Mouse (Mus musculus) mouse embryonic stem cell (cell line): ENCODE results near the gene Olfr222.
"Not testable (repeated sequence)": the region's sequence is repeated elsewhere in the genome, so short reads cannot be mapped to it uniquely, and the experiment has no call there.

Experiments
- in situ Hi-C, 2 experiments: fragments of 300-500 bp; cut with MboI; formaldehyde crosslinking; loops; 1 replicate in 1 of 2; 3 replicates in 1 of 2; pipeline ENCODE4 v1.14.3; 2019 to 2020; ENCODE audit warnings: low sequenced_read_pairs in 2 of 2, low pct_unique_long_range_greater_than_20kb in 1 of 2, mixed read lengths in 1 of 2; ENCODE audit not compliant: unreplicated experiment in 1 of 2

Gene Olfr222

DNA sequence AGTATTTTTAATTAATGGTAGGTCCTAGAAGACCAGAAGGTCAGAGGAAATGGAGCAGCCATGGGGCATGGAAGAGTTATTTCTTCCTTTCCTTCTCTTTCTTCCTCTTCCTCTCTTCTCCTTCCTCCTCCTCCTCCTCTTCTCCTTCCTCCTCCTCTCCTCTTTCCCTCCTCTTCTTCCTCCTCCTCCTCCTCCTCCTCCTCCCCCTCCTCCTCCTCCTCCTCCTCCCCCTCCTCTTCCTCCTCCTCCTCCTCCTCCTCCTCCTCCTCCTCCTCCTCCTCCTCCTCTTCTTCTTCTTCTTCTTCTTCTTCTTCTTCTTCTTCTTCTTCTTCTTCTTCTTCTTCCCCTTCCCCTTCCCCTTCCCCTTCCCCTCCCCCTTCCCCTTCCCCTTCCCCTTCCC, at the start of gene Olfr222:
Gene Olfr222, minus strand, starts transcription at position 101 of the 400 bp plus-strand sequence.
- in situ Hi-C loops, result not testable (repeated sequence)

DNA sequence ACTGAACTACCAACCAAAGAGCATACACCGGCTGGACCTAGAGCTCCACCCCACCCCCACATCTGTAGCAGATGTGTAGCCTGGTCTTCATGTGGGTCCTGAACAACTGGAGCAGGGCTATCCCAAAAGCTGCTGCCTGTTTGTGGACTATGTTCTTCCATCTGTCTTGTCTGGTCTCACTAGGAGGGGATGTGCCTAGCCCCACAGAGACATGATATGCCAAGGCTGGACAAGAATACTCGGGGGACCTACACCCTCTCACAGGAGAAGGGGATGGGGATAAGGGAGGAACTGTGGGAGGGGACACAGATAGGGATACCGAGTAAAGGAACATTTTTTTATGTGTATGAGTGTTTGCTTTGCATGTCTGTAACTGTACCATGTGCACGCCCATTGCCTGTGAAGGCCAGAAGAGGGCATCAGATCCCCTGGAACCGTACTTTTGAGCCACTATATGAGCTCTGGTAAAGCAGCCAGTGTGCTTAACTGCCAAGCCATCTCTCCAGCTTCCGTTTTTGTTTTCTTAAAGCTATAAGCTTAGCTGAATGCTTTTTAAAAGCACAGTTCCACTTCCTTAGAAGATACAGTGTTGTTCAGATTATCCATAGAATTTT, 48.1 kb upstream of the Olfr222 start:
- in situ Hi-C loops, result loop anchor here in 1 of 2 experiments (10.0 kb wide), 1 partner anchor 161 kb away; the partner anchor contains the start of gene Pld6

DNA sequence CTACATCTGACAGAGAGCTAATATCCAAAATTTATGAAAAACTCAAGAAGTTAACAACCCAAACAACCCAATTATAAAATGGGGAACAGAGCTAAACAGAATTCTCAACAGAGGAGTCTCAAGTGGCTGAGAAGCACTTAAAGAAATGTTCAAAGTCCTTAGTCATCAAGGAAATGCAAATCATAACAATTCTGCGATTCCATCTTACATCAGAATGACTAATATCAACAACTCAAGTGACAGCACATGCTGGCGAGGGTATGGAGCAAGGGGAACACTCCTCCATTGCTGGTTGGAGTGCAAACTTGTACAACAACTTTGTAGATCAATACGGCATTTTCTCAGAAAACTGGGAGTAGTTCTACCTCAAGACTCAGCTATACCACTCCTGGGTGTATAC, 46.2 kb upstream of the Olfr222 start:
- in situ Hi-C loops, result loop anchor here in 1 of 2 experiments (10.0 kb wide), 1 partner anchor 163 kb away; the partner anchor contains the start of gene Pld6

DNA sequence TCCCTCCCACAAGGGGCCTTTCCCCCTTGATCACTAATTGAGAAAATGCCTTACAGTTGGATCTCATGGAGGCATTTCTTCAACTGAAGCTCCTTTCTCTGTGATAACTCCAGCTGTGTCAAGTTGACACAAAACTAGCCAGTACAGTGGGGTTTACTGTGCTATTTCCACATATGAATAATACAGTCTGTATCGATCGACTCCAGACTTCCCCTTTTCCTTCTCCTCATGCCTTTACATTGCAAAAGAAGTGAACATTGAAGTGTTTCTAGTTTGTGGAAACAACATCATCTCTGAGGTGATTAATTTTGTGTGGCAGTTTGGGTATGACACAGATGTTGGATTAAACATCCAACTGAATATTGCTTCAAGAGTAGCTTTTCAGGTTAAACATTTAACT, 41.0 kb upstream of the Olfr222 start:
- in situ Hi-C loops, result not testable (repeated sequence)

DNA sequence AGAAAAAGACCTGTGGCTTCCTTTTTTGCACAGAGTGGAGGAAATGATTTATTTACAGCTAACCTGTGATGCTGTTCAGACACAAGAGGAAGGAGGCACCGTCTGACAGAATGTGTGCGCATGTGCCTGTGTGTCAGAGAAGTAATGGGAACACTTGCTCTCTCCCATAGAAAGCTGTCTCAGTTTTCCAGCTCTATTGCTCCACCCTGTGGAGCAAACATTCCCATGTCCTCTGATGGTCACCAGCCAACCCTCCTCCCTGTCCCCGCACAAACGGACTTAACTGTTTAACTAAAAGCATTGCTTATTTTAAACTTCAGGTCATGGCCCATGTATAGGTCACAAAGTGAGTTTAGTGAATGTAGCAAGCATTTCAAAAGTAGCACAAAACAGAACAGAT, 38.1 kb upstream of the Olfr222 start:
- in situ Hi-C loops, result no loop called here

DNA sequence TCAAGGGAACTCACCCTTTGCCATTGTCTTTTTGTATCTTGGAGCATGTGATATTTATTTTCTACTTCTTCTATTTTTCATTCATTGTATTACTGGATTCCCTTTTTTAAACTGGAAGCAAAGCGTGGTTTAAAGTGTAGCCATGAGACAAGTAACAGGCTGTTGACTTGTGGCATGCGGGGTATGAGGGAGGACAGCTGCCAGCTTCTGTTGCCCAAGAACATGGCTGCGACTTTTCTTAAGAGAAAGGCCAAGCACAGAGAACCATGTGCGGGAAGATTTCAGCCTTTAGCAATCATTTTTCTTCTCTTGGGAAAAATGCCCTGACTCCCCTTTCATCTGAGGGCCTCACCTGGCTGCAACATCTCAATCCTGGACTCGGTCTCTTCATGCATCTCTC, 35.6 kb upstream of the Olfr222 start:
- in situ Hi-C loops, result no loop called here

DNA sequence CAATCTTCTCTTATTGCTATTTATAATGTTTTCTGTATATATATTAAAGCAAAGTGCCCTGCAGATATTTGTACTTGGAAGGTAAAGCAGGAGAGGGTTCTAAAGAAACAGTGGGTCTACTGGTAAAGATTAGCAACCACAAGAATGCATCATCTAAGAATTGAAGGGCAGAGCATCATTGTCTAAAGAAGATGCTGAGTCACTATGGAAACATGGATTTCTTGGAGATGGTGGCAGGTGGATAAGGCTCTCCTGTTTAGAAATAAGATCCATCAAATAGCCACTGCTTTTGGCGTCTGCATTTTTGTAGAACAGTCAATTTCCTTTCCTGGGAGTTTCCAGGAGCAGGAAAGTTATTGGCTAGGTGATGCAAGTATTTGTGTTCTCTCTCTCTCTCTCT, 26.3 kb upstream of the Olfr222 start:
- in situ Hi-C loops, result no loop called here

DNA sequence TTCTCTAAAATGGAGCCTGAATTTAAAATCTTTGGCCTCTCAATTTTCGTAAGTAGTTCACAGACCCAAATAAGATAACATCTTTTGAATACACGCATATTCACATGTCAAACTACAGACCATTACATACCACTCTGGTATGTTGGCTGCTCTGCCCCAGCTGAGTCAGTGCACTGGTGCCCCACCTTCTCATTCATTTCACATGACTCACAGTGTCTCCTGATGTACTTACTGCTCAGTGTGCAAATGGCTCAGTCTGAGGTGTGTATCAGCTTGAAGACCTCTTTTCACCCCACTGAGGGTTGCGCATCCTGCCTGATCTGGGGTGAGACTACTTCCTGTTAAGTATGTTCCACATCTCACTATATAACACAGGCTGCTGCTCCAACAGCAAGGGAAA, 24.8 kb upstream of the Olfr222 start:
- in situ Hi-C loops, result no loop called here

DNA sequence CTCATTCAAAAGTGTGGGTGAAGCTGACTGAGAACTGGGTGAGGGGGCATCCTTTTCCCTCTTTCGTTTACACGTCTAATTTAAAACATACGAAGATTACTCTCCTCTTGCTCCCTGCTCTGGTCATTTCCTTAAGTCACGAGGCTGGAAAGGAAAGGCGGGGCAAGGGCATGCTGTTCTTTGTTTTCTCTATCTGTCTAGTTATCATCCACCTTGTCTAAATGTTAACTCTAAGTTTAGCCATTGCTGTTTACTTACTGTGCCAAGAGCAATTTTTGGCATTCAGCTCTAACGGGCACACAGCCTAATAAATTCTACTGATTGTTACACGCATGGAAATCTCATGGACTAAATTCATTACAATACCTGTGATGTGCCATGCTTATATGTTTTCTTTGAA, 23.2 kb upstream of the Olfr222 start:
- in situ Hi-C loops, result no loop called here

DNA sequence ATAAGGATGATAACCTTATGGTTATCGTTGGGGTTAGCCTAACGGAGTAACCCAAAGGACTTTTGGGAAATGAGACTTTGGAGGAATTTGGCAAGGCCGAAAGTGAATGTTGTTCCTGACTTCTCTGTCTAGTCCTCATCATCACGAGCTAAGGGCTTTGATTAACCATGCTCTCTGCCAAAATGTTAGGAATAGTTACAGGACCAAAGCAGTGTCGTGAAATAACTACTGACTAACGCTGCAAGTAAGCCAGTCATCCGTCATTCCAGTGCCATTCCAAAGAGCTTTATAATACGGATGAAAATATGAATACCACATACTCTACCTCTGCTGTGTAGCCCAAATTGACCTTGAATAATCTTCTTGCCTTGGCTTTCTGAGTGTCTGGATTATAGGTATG, 20.9 kb upstream of the Olfr222 start:
- in situ Hi-C loops, result no loop called here

DNA sequence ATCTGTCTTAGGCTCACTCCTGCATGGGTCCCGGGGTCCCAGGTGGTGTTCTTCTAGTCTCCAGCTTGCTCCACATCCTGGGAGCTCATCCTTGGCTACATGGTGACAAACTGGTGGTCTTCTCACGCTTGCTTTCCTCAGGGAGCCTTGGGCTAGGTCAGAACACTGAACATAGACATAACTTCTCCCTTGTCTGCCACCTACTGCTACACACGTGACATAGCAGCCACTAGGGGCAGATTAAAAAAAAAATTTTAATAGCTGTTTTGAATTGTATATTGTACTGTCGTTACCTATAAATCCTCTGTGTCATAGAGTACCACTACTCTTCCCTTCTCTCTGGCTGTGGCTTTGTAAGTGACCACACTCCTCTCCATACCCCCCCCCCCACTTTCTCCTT, 20.1 kb upstream of the Olfr222 start:
- in situ Hi-C loops, result no loop called here

DNA sequence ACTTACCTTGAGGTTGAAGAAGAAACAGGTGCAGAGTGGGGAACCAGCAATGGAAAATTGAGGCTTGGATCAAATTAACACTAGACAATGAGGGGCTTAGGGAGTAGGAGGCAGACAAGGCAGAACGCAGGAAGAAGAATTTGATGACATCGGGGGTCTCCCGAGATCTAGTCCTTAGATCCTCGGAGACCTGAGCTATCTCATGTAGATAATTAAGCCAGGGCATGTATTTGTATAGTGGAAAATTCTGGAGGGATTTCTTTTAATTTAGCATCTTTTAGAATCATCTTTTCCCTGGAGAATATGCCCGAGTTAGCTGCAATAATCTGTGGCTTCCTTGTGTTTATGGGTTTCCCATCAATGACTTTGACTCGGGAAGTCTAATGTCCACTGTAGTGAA, 17.2 kb upstream of the Olfr222 start, which contains the start of gene Olfr223:
Gene Olfr223, minus strand, starts transcription at position 101 of the 400 bp plus-strand sequence.
- in situ Hi-C loops, result no loop called here

DNA sequence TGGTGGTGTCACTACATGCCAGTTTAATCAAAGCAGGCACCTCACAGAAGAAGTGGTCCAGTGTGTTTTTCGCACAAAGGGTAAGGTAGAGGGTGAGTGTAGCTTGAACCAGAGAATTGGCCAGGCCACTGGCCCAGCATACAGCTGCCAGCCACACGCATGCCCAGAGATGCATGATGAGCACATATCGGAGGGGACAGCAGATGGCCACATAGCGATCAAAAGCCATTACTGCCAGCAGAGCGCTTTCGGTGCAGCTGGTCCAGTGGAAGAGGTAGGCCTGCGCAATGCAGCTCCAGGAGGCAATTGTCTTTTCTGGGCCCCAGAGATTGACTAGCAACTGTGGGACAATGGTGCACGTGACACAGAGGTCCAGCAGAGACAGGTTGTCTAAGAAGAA, 13.5 kb upstream of the Olfr222 start:
- in situ Hi-C loops, result no loop called here

DNA sequence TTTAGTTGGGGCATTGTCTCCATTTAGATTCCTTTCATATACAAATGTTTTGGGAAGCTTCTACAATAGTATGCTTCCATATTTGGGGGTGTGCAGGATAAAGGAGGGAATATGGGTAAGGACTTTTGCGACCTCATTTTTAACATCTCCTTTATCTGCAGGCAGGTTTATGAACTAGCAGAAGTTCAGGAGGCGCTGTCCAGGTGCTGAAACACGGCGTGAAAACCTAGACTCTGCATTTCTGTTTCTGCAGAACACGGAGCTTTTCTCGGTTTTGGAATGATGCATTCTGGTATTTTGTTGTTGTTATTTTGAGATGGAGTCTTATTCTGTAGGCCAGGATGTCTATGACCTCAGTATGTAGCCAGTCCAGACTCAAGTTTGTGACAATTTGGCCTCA, 8.5 kb upstream of the Olfr222 start:
- in situ Hi-C loops, result no loop called here

DNA sequence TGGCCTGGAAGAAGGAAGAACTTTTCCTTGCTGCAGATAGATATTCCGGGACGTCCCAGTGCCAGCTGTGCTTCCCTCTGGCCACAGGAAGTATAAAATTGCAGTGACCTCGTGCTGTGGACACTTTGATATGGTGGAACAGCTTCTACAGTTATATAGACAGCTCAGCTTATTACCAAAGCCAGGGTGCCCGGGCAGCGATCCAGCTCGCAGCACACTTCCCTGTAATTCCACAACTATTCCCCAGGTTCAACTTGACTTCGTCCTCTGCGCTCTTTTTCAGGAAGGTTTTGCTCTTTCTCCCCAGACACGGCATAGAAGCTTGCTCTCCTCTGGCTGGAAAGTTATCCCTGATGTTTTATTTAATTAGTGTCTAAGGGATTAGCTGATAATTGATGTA, 309 bp downstream of the Olfr222 start:
- in situ Hi-C loops, result no loop called here

DNA sequence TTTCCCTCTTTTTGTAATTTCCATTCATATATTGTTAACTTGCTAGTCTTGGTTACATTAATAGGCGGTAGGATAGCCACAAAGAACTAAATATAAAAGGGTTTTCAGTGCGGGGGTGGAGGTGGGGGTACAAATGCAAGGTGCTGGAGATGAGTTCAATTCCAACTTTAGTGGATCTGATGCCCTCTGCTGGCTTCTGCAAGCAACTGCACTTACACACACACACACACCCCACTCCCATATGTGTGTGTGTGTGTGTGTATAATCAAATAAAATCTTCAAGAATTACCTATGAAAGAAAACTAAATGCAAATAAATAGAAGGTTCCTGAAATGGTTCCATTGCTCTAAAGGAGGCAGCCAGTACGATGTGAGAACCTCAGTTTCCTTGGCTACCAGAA, 6.7 kb downstream of the Olfr222 start:
- in situ Hi-C loops, result no loop called here

DNA sequence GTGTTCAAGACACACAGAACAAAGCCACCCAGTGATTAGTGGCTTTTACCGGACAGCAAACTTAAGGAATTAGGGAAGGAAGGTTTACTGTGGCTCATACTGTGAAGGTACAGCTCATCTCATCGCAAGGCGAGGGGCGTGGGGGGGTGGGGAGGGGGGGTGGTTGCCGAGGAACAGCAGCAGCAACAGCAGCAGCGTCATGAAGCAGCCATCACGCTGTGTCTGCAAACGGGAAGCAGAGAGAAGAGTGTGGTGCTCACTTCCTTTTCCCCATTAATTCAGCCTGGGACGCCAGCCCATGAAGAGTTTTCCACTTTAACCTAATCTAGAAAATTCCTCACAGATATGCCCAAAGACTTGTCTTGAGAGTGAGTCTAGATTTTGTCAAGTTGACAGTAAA, 13.2 kb downstream of the Olfr222 start:
- in situ Hi-C loops, result no loop called here

DNA sequence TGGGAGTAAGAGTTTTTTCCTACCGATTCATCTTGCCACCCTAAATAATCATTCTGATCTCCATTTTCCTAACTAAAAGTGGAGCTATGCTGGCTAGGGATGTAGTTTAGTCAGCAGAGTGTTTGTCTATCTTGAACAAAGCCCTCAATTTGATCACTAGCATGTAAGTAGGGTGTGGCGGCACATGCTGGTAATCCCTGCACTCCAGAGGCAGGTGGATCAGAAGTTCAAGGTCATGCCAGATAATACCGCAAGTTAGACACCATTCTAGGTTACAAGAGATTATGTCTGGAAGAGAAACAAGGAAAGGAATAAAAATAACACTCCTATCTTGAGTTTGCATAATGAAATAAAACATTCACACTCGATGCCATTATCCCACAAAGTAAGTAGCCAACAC, 13.7 kb downstream of the Olfr222 start:
- in situ Hi-C loops, result no loop called here

DNA sequence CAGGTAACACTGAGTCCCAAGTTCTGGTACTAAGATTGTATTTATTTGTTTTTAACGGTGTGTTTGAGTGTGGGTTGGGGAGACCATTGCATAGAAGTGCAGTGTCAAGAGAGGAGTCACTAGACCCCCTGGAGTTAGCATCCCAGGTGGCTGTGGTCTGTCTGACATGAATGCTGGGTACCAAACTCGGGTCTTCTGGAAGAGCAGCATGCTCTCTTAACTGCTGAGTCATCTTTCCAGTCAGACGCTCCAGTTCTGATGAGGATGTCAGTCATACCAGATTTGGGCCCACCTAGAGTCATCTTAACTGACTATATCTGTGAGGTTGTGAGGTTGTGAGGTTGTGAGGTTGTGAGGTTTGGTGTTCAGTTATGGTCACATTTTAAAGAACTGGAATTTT, 15.1 kb downstream of the Olfr222 start:
- in situ Hi-C loops, result no loop called here

DNA sequence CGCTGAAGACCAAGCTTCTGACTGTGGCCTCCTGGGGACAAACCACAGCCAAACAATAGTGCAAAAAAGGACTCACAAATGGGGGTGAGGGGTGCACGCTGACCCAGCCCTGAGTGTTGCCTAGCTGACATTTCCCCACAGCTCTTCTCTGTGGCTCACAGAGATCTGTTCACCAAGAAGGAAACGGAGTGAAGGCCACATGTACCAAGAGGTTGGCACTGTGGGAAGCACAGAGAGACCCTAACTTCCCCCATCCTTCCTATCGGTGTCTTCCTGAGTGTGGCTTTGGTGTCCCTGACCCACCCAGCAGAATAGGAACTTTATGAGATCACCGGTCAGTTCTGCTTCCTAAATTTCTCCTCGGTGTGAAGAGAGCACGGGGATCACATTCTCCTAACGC, 21.5 kb downstream of the Olfr222 start:
- in situ Hi-C loops, result no loop called here

DNA sequence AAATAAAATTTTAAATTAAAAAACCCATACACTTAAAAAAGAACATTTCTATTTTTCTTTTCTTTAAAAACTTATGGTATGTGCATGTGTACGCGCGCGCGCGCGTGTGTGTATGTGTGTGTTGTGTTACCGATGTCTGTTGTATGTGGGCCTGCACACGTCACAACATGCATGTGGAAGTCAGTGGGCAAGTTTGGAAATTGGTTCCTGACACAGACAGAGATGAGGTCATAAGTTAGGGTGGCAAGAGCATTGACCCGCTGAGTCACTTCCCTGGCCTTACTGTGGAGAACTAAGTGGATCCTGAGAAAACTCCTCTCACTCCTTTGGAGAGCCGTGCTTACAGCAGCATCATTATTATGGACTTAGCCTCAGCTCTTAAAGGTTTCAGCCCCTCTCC, 21.9 kb downstream of the Olfr222 start:
- in situ Hi-C loops, result no loop called here
